Mouse (Mus musculus): Measurements from ENCODE around the gene Ofd1. TPM values are rescaled to one million over a fixed set of nuclear protein-coding genes. Genes with fewer than 3 reads are reported as not detected.

The Ofd1 gene
- polyA plus RNA-seq, 1 experiment from 2014 or later: 5.7 TPM

- Histone ChIP-seq H3K27me3 (ENCODE audit: control insufficient read depth, insufficient read depth, low read depth, low read length) (no peaks in the 10 kb centered on the region; the same call in 1 of the 2 replicates), H3K4me2 (ENCODE audit: low read length) (no peak overlapping the region), H3K36me3 (ENCODE audit: control insufficient read depth, insufficient read depth, low read length) (no peaks in the 10 kb centered on the region), H3K4me3 (ENCODE audit: low read depth, low read length) (no peak overlapping the region), H3K9ac (ENCODE audit: low read depth, low read length) (no peak overlapping the region), H3K4me1 (ENCODE audit: control insufficient read depth, insufficient read depth, low read length) (peaks cover 12% of the 10 kb centered on the region), H3K27ac (ENCODE audit: low read length) (no peak overlapping the region), H3K9me3 (replicated peaks; ENCODE audit: control insufficient read depth, low read length, poor library complexity, severe bottlenecking) (no peaks in the 10 kb centered on the region)
- 0 out of 2 replicates have a peak, but pooled peaks have one; percentile 33 for ATAC-seq
- WGBS: 22% methylated on average over 6 of the region's 6 CpGs
These were observed 88.7 kb downstream of the Ofd1 start for GRCm38 (mm10) chrX:166351790-166352189.

GRCm38 (mm10) chrX:166348634-166349033 is 91.9 kb downstream of the Ofd1 start:
- Histone ChIP-seq H3K4me3 (ENCODE audit: low read depth, low read length) (peak overlapping the region; percentile 38), H3K9ac (ENCODE audit: low read depth, low read length) (no peak overlapping the region), H3K36me3 (ENCODE audit: control insufficient read depth, insufficient read depth, low read length) (no peaks in the 10 kb centered on the region), H3K4me2 (ENCODE audit: low read length) (peak overlapping the region; percentile 59), H3K4me1 (ENCODE audit: control insufficient read depth, insufficient read depth, low read length) (peaks cover 12% of the 10 kb centered on the region), H3K9me3 (replicated peaks; ENCODE audit: control insufficient read depth, low read length, poor library complexity, severe bottlenecking) (no peaks in the 10 kb centered on the region), H3K27me3 (ENCODE audit: control insufficient read depth, insufficient read depth, low read depth, low read length) (no peaks in the 10 kb centered on the region; the same call in 1 of the 2 replicates), H3K27ac (ENCODE audit: low read length) (0 out of 2 replicates have a peak overlapping the region, but pooled peaks have one; percentile 32)
- 45% methylated on average over 4 of the region's 4 CpGs for WGBS
- ATAC-seq: no peak

- Histone ChIP-seq H3K27ac (ENCODE audit: low read length) (peak overlapping the region; percentile 63; the same call in 1 of the 2 replicates), H3K27me3 (ENCODE audit: control insufficient read depth, insufficient read depth, low read depth, low read length) (no peaks in the 10 kb centered on the region; the same call in 1 of the 2 replicates), H3K4me3 (ENCODE audit: low read depth, low read length) (peak overlapping the region; percentile 38), H3K4me2 (ENCODE audit: low read length) (peak overlapping the region; percentile 59), H3K9me3 (replicated peaks; ENCODE audit: control insufficient read depth, low read length, poor library complexity, severe bottlenecking) (no peaks in the 10 kb centered on the region), H3K36me3 (ENCODE audit: control insufficient read depth, insufficient read depth, low read length) (no peaks in the 10 kb centered on the region), H3K4me1 (ENCODE audit: control insufficient read depth, insufficient read depth, low read length) (peaks cover 14% of the 10 kb centered on the region), H3K9ac (ENCODE audit: low read depth, low read length) (0 out of 2 replicates have a peak overlapping the region, but pooled peaks have one; percentile 44)
- no peak for ATAC-seq
- WGBS: 42% methylated on average over 6 of the region's 6 CpGs
These were observed 92.4 kb downstream of the Ofd1 start for GRCm38 (mm10) chrX:166348086-166348485.

- 10% methylated on average over 10 of the region's 10 CpGs for WGBS
- Histone ChIP-seq H3K9ac (ENCODE audit: low read depth, low read length) (peak overlapping the region; percentile 66), H3K4me2 (ENCODE audit: low read length) (peak overlapping the region; percentile 41), H3K4me1 (ENCODE audit: control insufficient read depth, insufficient read depth, low read length) (peaks cover 8% of the 10 kb centered on the region; the same call in 1 of the 2 replicates), H3K4me3 (ENCODE audit: low read depth, low read length) (peak overlapping the region; percentile 43), H3K9me3 (replicated peaks; ENCODE audit: control insufficient read depth, low read length, poor library complexity, severe bottlenecking) (no peaks in the 10 kb centered on the region), H3K36me3 (ENCODE audit: control insufficient read depth, insufficient read depth, low read length) (no peaks in the 10 kb centered on the region), H3K27me3 (ENCODE audit: control insufficient read depth, insufficient read depth, low read depth, low read length) (no peaks in the 10 kb centered on the region; the same call in 1 of the 2 replicates), H3K27ac (ENCODE audit: low read length) (peak overlapping the region; percentile 90)
- peak; percentile 93 for ATAC-seq
These were observed 96.1 kb downstream of the Ofd1 start for GRCm38 (mm10) chrX:166344228-166345015.

- no peak overlapping the region for H3K27ac ChIP-seq (ENCODE audit: low read length)
These were observed 98.7 kb downstream of the Ofd1 start for GRCm38 (mm10) chrX:166341795-166342194.

More at GRCm38 (mm10) chrX:166341795-166342194, 98.7 kb downstream of the Ofd1 start:
- no peak for ATAC-seq
- Histone ChIP-seq H3K36me3 (ENCODE audit: control insufficient read depth, insufficient read depth, low read length) (no peaks in the 10 kb centered on the region), H3K27me3 (ENCODE audit: control insufficient read depth, insufficient read depth, low read depth, low read length) (no peaks in the 10 kb centered on the region), H3K4me3 (ENCODE audit: low read depth, low read length) (no peak overlapping the region), H3K4me2 (ENCODE audit: low read length) (no peak overlapping the region), H3K4me1 (ENCODE audit: control insufficient read depth, insufficient read depth, low read length) (0 out of 2 replicates have a peak, but pooled peaks cover 2% of the 10 kb centered on the region), H3K9me3 (replicated peaks; ENCODE audit: control insufficient read depth, low read length, poor library complexity, severe bottlenecking) (no peaks in the 10 kb centered on the region), H3K9ac (ENCODE audit: low read depth, low read length) (no peak overlapping the region)
- WGBS: 82% methylated on average over 6 of the region's 6 CpGs

Other genes starting within 250 kb of the Ofd1 start
- gene Gpm6b, start 201.8 kb downstream of the Ofd1 start, polyA plus RNA-seq (2015; fragmentation: Nextera tagmentation; extraction: Ambion mirVana): 278 and 282 TPM in 2 replicates
- gene Trappc2, start 130 bp downstream of the Ofd1 start, polyA plus RNA-seq (2015; fragmentation: Nextera tagmentation; extraction: Ambion mirVana): 92.9 and 98.7 TPM in 2 replicates
- gene Rab9, start 39.2 kb upstream of the Ofd1 start, polyA plus RNA-seq (2015; fragmentation: Nextera tagmentation; extraction: Ambion mirVana): 45.0 and 47.0 TPM in 2 replicates
- 4.9 and 6.0 TPM in 2 replicates for gene Tceanc, start 77.9 kb upstream of the Ofd1 start, polyA plus RNA-seq (2015; fragmentation: Nextera tagmentation; extraction: Ambion mirVana)
- gene Egfl6, start 145.0 kb upstream of the Ofd1 start, polyA plus RNA-seq (2015; fragmentation: Nextera tagmentation; extraction: Ambion mirVana): 2.1 and 2.9 TPM in 2 replicates

All from midbrain, embryonic 16.5 days (tissue).